Mouse (Mus musculus): ENCODE measurements around the gene Il4i1.
A peak's percentile ranks its signal among the peaks of the same experiment; 100 is the strongest.

Gene Il4i1

GRCm38 (mm10) chr7:44818751-44819235, 2.6 kb downstream of the Il4i1 start:
- DNase-seq (ENCODE audit: low read depth, low spot score): peak; percentile 44

- DNase-seq (ENCODE audit: low read depth, low spot score): no peak
These were observed 3.2 kb downstream of the Il4i1 start for GRCm38 (mm10) chr7:44819391-44819790.

GRCm38 (mm10) chr7:44819863-44820262, 3.7 kb downstream of the Il4i1 start:
- DNase-seq (ENCODE audit: low read depth, low spot score): no peak

GRCm38 (mm10) chr7:44820525-44820924, 4.3 kb downstream of the Il4i1 start:
- DNase-seq (ENCODE audit: low read depth, low spot score): no peak

GRCm38 (mm10) chr7:44821666-44822448, 5.7 kb downstream of the Il4i1 start:
- peak; percentile 44 for DNase-seq (ENCODE audit: low read depth, low spot score)

GRCm38 (mm10) chr7:44823409-44823808, 7.2 kb downstream of the Il4i1 start:
- DNase-seq (ENCODE audit: low read depth, low spot score): no peak

- DNase-seq (ENCODE audit: low read depth, low spot score): peak; percentile 76
These were observed 8.7 kb downstream of the Il4i1 start for GRCm38 (mm10) chr7:44824872-44825271.

GRCm38 (mm10) chr7:44826771-44827170, 10.6 kb downstream of the Il4i1 start:
- DNase-seq (ENCODE audit: low read depth, low spot score): no peak

- no peak for DNase-seq (ENCODE audit: low read depth, low spot score)
These were observed 12.5 kb downstream of the Il4i1 start for GRCm38 (mm10) chr7:44828706-44829105.

- no peak for DNase-seq (ENCODE audit: low read depth, low spot score)
These were observed 16.6 kb downstream of the Il4i1 start for GRCm38 (mm10) chr7:44832763-44833162.

- DNase-seq (ENCODE audit: low read depth, low spot score): no peak
These were observed 19.3 kb downstream of the Il4i1 start for GRCm38 (mm10) chr7:44835373-44836015.

GRCm38 (mm10) chr7:44836016-44836404, 19.8 kb downstream of the Il4i1 start:
- no peak for DNase-seq (ENCODE audit: low read depth, low spot score)

GRCm38 (mm10) chr7:44836423-44837053, 20.4 kb downstream of the Il4i1 start:
- DNase-seq (ENCODE audit: low read depth, low spot score): no peak

- DNase-seq (ENCODE audit: low read depth, low spot score): no peak
These were observed 21.9 kb downstream of the Il4i1 start for GRCm38 (mm10) chr7:44838073-44838472.

GRCm38 (mm10) chr7:44839171-44839490, 22.9 kb downstream of the Il4i1 start:
- no peak for DNase-seq (ENCODE audit: low read depth, low spot score)

GRCm38 (mm10) chr7:44839491-44840191, 23.5 kb downstream of the Il4i1 start:
- DNase-seq (ENCODE audit: low read depth, low spot score): peak; percentile 24

GRCm38 (mm10) chr7:44840426-44840825, 24.2 kb downstream of the Il4i1 start:
- DNase-seq (ENCODE audit: low read depth, low spot score): no peak

GRCm38 (mm10) chr7:44841825-44842463, 25.8 kb downstream of the Il4i1 start:
- no peak for DNase-seq (ENCODE audit: low read depth, low spot score)

- DNase-seq (ENCODE audit: low read depth, low spot score): no peak
These were observed 28.8 kb downstream of the Il4i1 start for GRCm38 (mm10) chr7:44845006-44845405.

GRCm38 (mm10) chr7:44846804-44847203, 30.6 kb downstream of the Il4i1 start:
- DNase-seq (ENCODE audit: low read depth, low spot score): no peak

GRCm38 (mm10) chr7:44847772-44848171, 31.6 kb downstream of the Il4i1 start:
- DNase-seq (ENCODE audit: low read depth, low spot score): no peak

Measured in ES-CJ7 (cell line).